In genomic region chr8:123235520-123236497, GRCm38 (mm10) we compare ENCODE assay signal across 8 mouse cellular contexts. TPM values are rescaled to one million over a fixed set of nuclear protein-coding genes. Genes with fewer than 3 reads are reported as not detected.
DNase-seq lines count a peak whose midpoint lies in the region; ATAC-seq and TF ChIP-seq lines count a peak whose summit lies in the region.

Spata2l (minus strand) TSS chr8:123236233.

- peak; percentile 78 for ATAC-seq in forebrain, embryonic 14.5 days
- ATAC-seq in liver, postnatal 0 days, result peak; percentile 92
- ATAC-seq in neural tube, embryonic 13.5 days (ENCODE audit: low read depth), result peak; percentile 80

- no peak for TF ChIP-seq EP300 in liver, postnatal 0 days (IDR thresholded peaks at IDR 0.05; ENCODE audit: low read depth)

- H3K27me3 ChIP-seq in forebrain, embryonic 14.5 days (replicated peaks; ENCODE audit: control insufficient read depth, insufficient read depth, low read length), result peaks cover 22% of the 10 kb centered on the region
- H3K27me3 ChIP-seq in liver, postnatal 0 days (ENCODE audit: insufficient read depth, low read length), result peaks cover 7% of the 10 kb centered on the region; the same call in 1 of the 2 replicates
- peaks cover 45% of the 10 kb centered on the region for H3K27me3 ChIP-seq in neural tube, embryonic 13.5 days
- no peaks in the 10 kb centered on the region for H3K27me3 ChIP-seq in testis, adult 2 months (ENCODE audit: control insufficient read depth, insufficient read depth, low read length)

- TF ChIP-seq POLR2A in testis, adult 2 months (IDR thresholded peaks at IDR 0.05; ENCODE audit: control insufficient read depth, low read depth, low read length), result peak; percentile 29; the same call in 1 of the 2 replicates

- no peak within 1 kb of the TSS for H3K27ac ChIP-seq in ES-E14 (ENCODE audit: insufficient read depth, low read depth, low read length, poor library complexity, severe bottlenecking)
- no peak within 1 kb of the TSS for H3K27ac ChIP-seq in forebrain, embryonic 14.5 days (ENCODE audit: low read depth, low read length)
- peak within 1 kb of the TSS; percentile 74 for H3K27ac ChIP-seq in liver, postnatal 0 days (ENCODE audit: low read depth)
- H3K27ac ChIP-seq in neural tube, embryonic 13.5 days (replicated peaks), result no peak within 1 kb of the TSS
- peak within 1 kb of the TSS; percentile 93 for H3K27ac ChIP-seq in testis, adult 2 months (ENCODE audit: control insufficient read depth, insufficient read depth, low read depth, low read length)

- 2% methylated on average over 48 of the region's 57 CpGs for WGBS in forebrain, embryonic 14.5 days
- 1% methylated on average over 57 of the region's 57 CpGs for WGBS in liver, postnatal 0 days (ENCODE audit: insufficient replicate concordance)
- WGBS in neural tube, embryonic 13.5 days, result 1% methylated on average over 57 of the region's 57 CpGs

- TF ChIP-seq CTCF in liver, postnatal 0 days (IDR thresholded peaks at IDR 0.05; ENCODE audit: low read depth), result peak; percentile 53
- no peak for TF ChIP-seq CTCF in testis, adult 2 months (IDR thresholded peaks at IDR 0.05; ENCODE audit: control insufficient read depth, insufficient read depth, insufficient replicate concordance, low read depth, low read length)

- H3K4me3 ChIP-seq in ES-E14 (ENCODE audit: insufficient read depth in 1 of 2, low read depth in 1 of 2, low read length in 2 of 2, poor library complexity in 1 of 2, severe bottlenecking in 1 of 2), result peak within 1 kb of the TSS; percentile 49 to 81
- H3K4me3 ChIP-seq in forebrain, embryonic 14.5 days (ENCODE audit: low read depth, low read length), result peak within 1 kb of the TSS; percentile 36
- H3K4me3 ChIP-seq in liver, postnatal 0 days (ENCODE audit: low read depth, low read length), result peak within 1 kb of the TSS; percentile 76
- peak within 1 kb of the TSS; percentile 45 for H3K4me3 ChIP-seq in neural tube, embryonic 13.5 days
- H3K4me3 ChIP-seq in testis, adult 2 months (ENCODE audit: control insufficient read depth, low read depth, low read length), result peak within 1 kb of the TSS; percentile 87

- peak within 1 kb of the TSS; percentile 19; the same call in 1 of the 2 replicates for H3K9ac ChIP-seq in ES-E14 (ENCODE audit: insufficient read depth, low read depth, low read length, poor library complexity, severe bottlenecking)
- H3K9ac ChIP-seq in forebrain, embryonic 14.5 days (ENCODE audit: low read length), result peak within 1 kb of the TSS; percentile 56
- H3K9ac ChIP-seq in liver, postnatal 0 days (replicated peaks), result peak within 1 kb of the TSS; percentile 74
- H3K9ac ChIP-seq in neural tube, embryonic 13.5 days, result peak within 1 kb of the TSS; percentile 69

- peak; percentile 90 for DNase-seq in ES-E14 (ENCODE audit: low read depth, low spot score)
- DNase-seq in cerebellum, adult 11 months, result peak; percentile 80
- DNase-seq in forebrain, embryonic 14.5 days (ENCODE audit: low spot score), result peak; percentile 73
- DNase-seq in heart, postnatal 10 days, result peak; percentile 86 to 88
- DNase-seq in kidney, postnatal 4 days, result peak; percentile 92 to 94
- DNase-seq in liver, postnatal 0 days, result peak; percentile 92

- intact Hi-C loops in heart, postnatal 10 days (cut with DNase I), result no loop called here

- H3K4me1 ChIP-seq in ES-E14 (ENCODE audit: control insufficient read depth in 2 of 2, insufficient read depth in 2 of 2, low read length in 2 of 2, poor library complexity in 1 of 2), result peaks cover 3 to 31% of the 10 kb centered on the region in 2 experiments; a peak in 3 of 4 replicates
- peaks cover 7% of the 10 kb centered on the region for H3K4me1 ChIP-seq in forebrain, embryonic 14.5 days (ENCODE audit: control insufficient read depth, insufficient read depth, low read length)
- H3K4me1 ChIP-seq in liver, postnatal 0 days (ENCODE audit: insufficient read depth), result peaks cover 14% of the 10 kb centered on the region
- peaks cover 35% of the 10 kb centered on the region for H3K4me1 ChIP-seq in neural tube, embryonic 13.5 days (replicated peaks)
- peaks cover 18% of the 10 kb centered on the region for H3K4me1 ChIP-seq in testis, adult 2 months (ENCODE audit: control insufficient read depth, insufficient read depth, low read length)

- no peaks in the 10 kb centered on the region for H3K9me3 ChIP-seq in ES-E14 (ENCODE audit: control insufficient read depth, insufficient read depth, low read depth, low read length)
- H3K9me3 ChIP-seq in forebrain, embryonic 14.5 days (replicated peaks; ENCODE audit: control insufficient read depth, low read length), result no peaks in the 10 kb centered on the region
- H3K9me3 ChIP-seq in liver, postnatal 0 days (ENCODE audit: low read length), result no peaks in the 10 kb centered on the region
- no peaks in the 10 kb centered on the region for H3K9me3 ChIP-seq in neural tube, embryonic 13.5 days

- H3K4me2 ChIP-seq in forebrain, embryonic 14.5 days (ENCODE audit: low read length), result peak within 1 kb of the TSS; percentile 68
- H3K4me2 ChIP-seq in liver, postnatal 0 days (ENCODE audit: low read depth, low read length), result peak within 1 kb of the TSS; percentile 90
- H3K4me2 ChIP-seq in neural tube, embryonic 13.5 days, result peak within 1 kb of the TSS; percentile 73

- in situ Hi-C loops in ES-E14 (cut with MboI; ENCODE audit: low sequenced_read_pairs in 2 of 2, unreplicated experiment in 2 of 2), result no loop called here

- no peaks in the 10 kb centered on the region for H3K36me3 ChIP-seq in ES-E14 (ENCODE audit: control insufficient read depth, insufficient read depth, low read length, poor library complexity, severe bottlenecking)
- no peaks in the 10 kb centered on the region for H3K36me3 ChIP-seq in forebrain, embryonic 14.5 days (ENCODE audit: control insufficient read depth, insufficient read depth, low read length)
- no peaks in the 10 kb centered on the region for H3K36me3 ChIP-seq in liver, postnatal 0 days (replicated peaks; ENCODE audit: insufficient read depth, low read length)
- H3K36me3 ChIP-seq in neural tube, embryonic 13.5 days, result no peaks in the 10 kb centered on the region
- H3K36me3 ChIP-seq in testis, adult 2 months (ENCODE audit: control insufficient read depth, insufficient read depth, low read length), result no peaks in the 10 kb centered on the region

TF ChIP-seq in ES-E14, 5 proteins besides CTCF, POLR2A, EP300 and RAD21:
- no peak for TF ChIP-seq HCFC1 (IDR thresholded peaks at IDR 0.05; ENCODE audit: borderline replicate concordance, insufficient read depth, low read length)
- no peak for TF ChIP-seq ZNF384 (IDR thresholded peaks at IDR 0.05; ENCODE audit: low read depth, low read length)
- no peak for TF ChIP-seq ZC3H11A (IDR thresholded peaks at IDR 0.05; ENCODE audit: borderline replicate concordance, low read depth, low read length)
- TF ChIP-seq CHD2 (IDR thresholded peaks at IDR 0.05; ENCODE audit: low read depth, low read length), result no peak
- no peak for TF ChIP-seq MAFK (IDR thresholded peaks at IDR 0.05; ENCODE audit: insufficient read depth, low read depth, low read length)

RNA-seq across cellular contexts. Expression of gene Spata2l, which starts in this region (rescaled TPM):
- 1.2 and 1.7 TPM in 2 replicates for total RNA-seq in ES-E14 (2012; rRNA removed)
- 2.4 and 4.1 TPM in 2 replicates for polyA plus RNA-seq in forebrain, embryonic 14.5 days (2014; fragmentation: Nextera tagmentation; extraction: Ambion mirVana)
- 1 to 10 TPM; 6.4 to 6.8 TPM for total RNA-seq in heart, postnatal 10 days (2021)
- polyA plus RNA-seq in liver, postnatal 0 days (2015; fragmentation: Nextera tagmentation; extraction: Ambion mirVana), result 4.2 and 6.6 TPM in 2 replicates
- polyA plus RNA-seq in neural tube, embryonic 13.5 days (2015; fragmentation: Nextera tagmentation; extraction: Ambion mirVana), result 4.4 and 4.8 TPM in 2 replicates
- 34.4 and 35.0 TPM in 2 replicates for polyA plus RNA-seq in testis, adult 2 months (2012; rRNA removed)

Comparison
In these comparisons a context has a peak if more than half of its experiments do, and no peak if none do; other contexts are left out.
1. H3K27ac ChIP-seq: peak in liver, postnatal 0 days (single experiment) and testis, adult 2 months (single experiment); none in ES-E14 (single experiment), forebrain, embryonic 14.5 days (single experiment) and neural tube, embryonic 13.5 days (single experiment).
2. H3K4me3 ChIP-seq: peak in every context shown above with its lines; median percentile 87 in testis, adult 2 months; 76 in liver, postnatal 0 days; 65 in ES-E14; 45 in neural tube, embryonic 13.5 days; 36 in forebrain, embryonic 14.5 days.
3. H3K9ac ChIP-seq: peak in every context shown above with its lines; median percentile 74 in liver, postnatal 0 days; 69 in neural tube, embryonic 13.5 days; 56 in forebrain, embryonic 14.5 days; 19 in ES-E14.
4. Peak in every context shown above with its lines, with median percentiles within 50 percentile points of each other: DNase-seq, ATAC-seq and H3K4me2 ChIP-seq.